Mouse (Mus musculus) brain, embryonic 14.5 days (tissue): ENCODE measurements around the gene Hibch.

Experiments
- CTCF ChIP-seq: fragments of 200-500 bp; IDR thresholded peaks from 2 replicates; pipeline ENCODE4 v1.5.1; 2012; ENCODE audit warnings: inconsistent platforms, mild to moderate bottlenecking, moderate library complexity, borderline replicate concordance; ENCODE audit not compliant: insufficient read depth, insufficient read length; ENCODE audit errors: extremely low read depth
- POLR2A ChIP-seq: fragments of 200-500 bp; IDR thresholded peaks from 2 replicates; pipeline ENCODE4 v1.6.1; 2012; ENCODE audit warnings: mild to moderate bottlenecking, inconsistent platforms, borderline replicate concordance; ENCODE audit not compliant: poor library complexity, insufficient read depth, insufficient read length, severe bottlenecking; ENCODE audit errors: extremely low read depth

GRCm38 (mm10) chr1:52801651-52802050 is 43.1 kb upstream of the Hibch start:
- TF ChIP-seq POLR2A: no peak
- no peak for TF ChIP-seq CTCF
